ENCODE assay signal across 9 mouse cellular contexts in genomic region chrX:8864331-8864730, GRCm38 (mm10). TPM values are rescaled to one million over a fixed set of nuclear protein-coding genes. Genes with fewer than 3 reads are reported as not detected.
DNase-seq lines count a peak whose midpoint lies in the region; ATAC-seq lines count a peak whose summit lies in the region.
"Not testable (repeated sequence)": the region's sequence is repeated elsewhere in the genome, so short reads cannot be mapped to it uniquely, and the experiment has no call there.
"Had no signal": no experiment of that assay in that cellular context is flagged by ENCODE, and none has a peak within 500 bp of the region (broad histone marks: within the 10 kb centered on the region; RNA-seq: fewer than 3 reads in every experiment).

No protein-coding gene starts in this region.

- not testable (repeated sequence) for H3K4me1 ChIP-seq in midbrain, embryonic 13.5 days (replicated peaks)

- intact Hi-C loops in gastrocnemius, postnatal 36 days (cut with DNase I): not testable (repeated sequence)
- intact Hi-C loops in left cerebral cortex, postnatal 14 days (cut with DNase I): loop anchor here (5.0 kb wide), 1 partner anchor 83 kb away; no protein-coding TSS in a partner anchor

- not testable (repeated sequence) for H3K9me3 ChIP-seq in midbrain, embryonic 13.5 days

- not testable (repeated sequence) for H3K4me3 ChIP-seq in midbrain, embryonic 13.5 days (replicated peaks)

- peak; percentile 48 for DNase-seq in adrenal gland, adult 8-10 months
- DNase-seq in embryo, embryonic 10.5 days (ENCODE audit: low spot score): peak; percentile 81
- DNase-seq in gastrocnemius, postnatal 36 days: peak; percentile 11 to 13
- peak; percentile 74 for DNase-seq in kidney, adult 18-20 months
- DNase-seq in left cerebral cortex, postnatal 14 days (ENCODE audit: low spot score in 2 of 2): peak; percentile 81 to 85
- peak; percentile 6 to 9 for DNase-seq in spleen, postnatal 14 days (ENCODE audit: low spot score in 2 of 2)

- not testable (repeated sequence) for H3K9ac ChIP-seq in midbrain, embryonic 13.5 days (replicated peaks)

- 0 out of 2 replicates have a peak, but pooled peaks have one; percentile 50 for ATAC-seq in midbrain, embryonic 13.5 days

- H3K27me3 ChIP-seq in midbrain, embryonic 13.5 days: not testable (repeated sequence)

- not testable (repeated sequence) for H3K36me3 ChIP-seq in midbrain, embryonic 13.5 days

- H3K27ac ChIP-seq in midbrain, embryonic 13.5 days: not testable (repeated sequence)

- WGBS in midbrain, embryonic 13.5 days: 2% methylated on average over 3 of the region's 3 CpGs

- not testable (repeated sequence) for H3K4me2 ChIP-seq in midbrain, embryonic 13.5 days (replicated peaks)

RNA-seq across cellular contexts. Expression of gene Gm5751, which starts 9.7 kb away (rescaled TPM):
- not detected for total RNA-seq in adrenal gland, adult 8-10 months (2022)
- total RNA-seq in gastrocnemius, postnatal 36 days (2021): not detected
- total RNA-seq in left cerebral cortex, postnatal 14 days (2021): not detected
- polyA plus RNA-seq in midbrain, embryonic 13.5 days (2015; fragmentation: Nextera tagmentation; extraction: Ambion mirVana): not detected in 2 replicates
- polyA plus RNA-seq: heart, embryonic 12.5 days; myocyte had no signal

RNA-seq across cellular contexts. Expression of gene Gm6592, which starts 20.5 kb away (rescaled TPM):
- not detected for total RNA-seq in adrenal gland, adult 8-10 months (2022)
- not detected for total RNA-seq in gastrocnemius, postnatal 36 days (2021)
- not detected for total RNA-seq in left cerebral cortex, postnatal 14 days (2021)
- polyA plus RNA-seq in midbrain, embryonic 13.5 days (2015; fragmentation: Nextera tagmentation; extraction: Ambion mirVana): not detected in 2 replicates
- polyA plus RNA-seq: heart, embryonic 12.5 days; myocyte had no signal

RNA-seq across cellular contexts. Expression of gene B630019K06Rik, which starts 27.9 kb away (rescaled TPM):
- total RNA-seq in adrenal gland, adult 8-10 months (2022): 10 to 100 TPM; 11.7 to 13.7 (median 13.1) TPM
- under 1 TPM; 0.36 to 0.42 TPM for total RNA-seq in gastrocnemius, postnatal 36 days (2021)
- total RNA-seq in left cerebral cortex, postnatal 14 days (2021): 10 to 100 TPM; 22.5 to 27.8 TPM
- polyA plus RNA-seq in midbrain, embryonic 13.5 days (2015; fragmentation: Nextera tagmentation; extraction: Ambion mirVana): 18.1 and 21.2 TPM in 2 replicates

Comparison
In these comparisons a context has a peak if more than half of its experiments do, and no peak if none do; other contexts are left out.
1. DNase-seq: peak in every context shown above with its lines; median percentile 83 in left cerebral cortex, postnatal 14 days; 81 in embryo, embryonic 10.5 days; 74 in kidney, adult 18-20 months; 48 in adrenal gland, adult 8-10 months; 12 in gastrocnemius, postnatal 36 days; 8 in spleen, postnatal 14 days.
2. RNA of gene B630019K06Rik, which starts 27.9 kb away (total RNA-seq): 22.5 to 27.8 TPM in left cerebral cortex, postnatal 14 days and 11.7 to 13.7 TPM in adrenal gland, adult 8-10 months; 0.36 to 0.42 TPM in gastrocnemius, postnatal 36 days; every median in the first group is over 4 times any median in the second.